Mouse (Mus musculus): Measurements from ENCODE around the gene Sdr9c7. TPM values are rescaled to one million over a fixed set of nuclear protein-coding genes. Genes with fewer than 3 reads are reported as not detected.
"Not testable (repeated sequence)": the region's sequence is repeated elsewhere in the genome, so short reads cannot be mapped to it uniquely, and the experiment has no call there.

The Sdr9c7 gene
- polyA plus RNA-seq, 1 experiment from 2014 or later, result not detected

DNA sequence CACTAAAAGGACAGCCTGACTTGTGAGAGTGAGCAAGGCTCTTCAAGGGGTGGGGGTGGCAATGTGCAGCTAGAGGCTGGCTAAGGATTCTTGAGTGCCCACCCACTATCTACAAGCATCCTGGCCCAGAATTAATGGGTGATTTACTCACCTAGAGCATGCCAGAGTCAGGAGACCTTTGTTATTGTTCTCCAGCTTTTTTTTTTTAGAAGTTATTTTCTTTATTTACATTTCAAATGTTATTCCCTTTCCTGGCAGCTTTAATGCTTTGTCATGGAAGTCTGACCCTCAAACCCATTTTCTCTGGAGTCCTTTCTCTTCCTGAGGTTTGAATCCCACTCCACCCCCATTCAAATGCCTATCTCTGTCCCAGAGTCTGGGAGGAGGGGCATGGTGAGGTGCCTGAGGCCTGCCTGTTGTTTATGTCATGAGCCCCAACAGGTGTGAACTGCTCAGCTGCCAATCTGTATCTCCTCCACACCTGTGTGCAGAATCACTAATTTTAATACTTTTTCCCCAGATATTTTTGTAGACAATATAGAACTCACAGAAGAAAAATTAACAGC lies 9.2 kb downstream of the Sdr9c7 start:
- no peak for ATAC-seq (ENCODE audit: insufficient read depth)
- Histone ChIP-seq H3K36me3 (ENCODE audit: insufficient read depth) (no peaks in the 10 kb centered on the region), H3K4me1 (ENCODE audit: insufficient read depth) (peaks cover 4% of the 10 kb centered on the region; the same call in 1 of the 2 replicates), H3K27me3 (ENCODE audit: insufficient read depth, low read length) (no peaks in the 10 kb centered on the region), H3K9ac (no peak overlapping the region), H3K9me3 (ENCODE audit: low read depth, low read length) (no peaks in the 10 kb centered on the region), H3K27ac (ENCODE audit: low read depth) (no peak overlapping the region), H3K4me3 (ENCODE audit: low read depth, low read length) (no peak overlapping the region), H3K4me2 (no peak overlapping the region)
- no peak for DNase-seq
- TF ChIP-seq CTCF (IDR thresholded peaks at IDR 0.05; ENCODE audit: low read depth), result no peak

DNA sequence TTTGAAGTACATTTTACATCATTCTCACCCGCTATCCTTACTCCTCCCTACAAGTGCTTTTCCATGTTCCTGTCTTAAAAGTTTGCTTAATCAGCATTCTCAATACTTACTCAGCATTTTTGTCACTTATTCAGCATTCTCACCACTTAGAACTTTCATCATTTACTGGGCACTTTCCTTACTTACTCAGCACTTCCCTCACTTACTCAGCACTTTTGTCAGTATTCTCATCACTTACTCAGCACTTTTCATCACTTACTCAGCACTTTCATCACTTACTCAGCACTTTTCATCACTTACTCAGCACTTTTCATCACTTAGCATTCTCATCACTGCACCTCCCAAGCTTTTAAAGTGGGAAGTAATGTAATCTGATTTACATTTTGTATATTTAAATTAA lies 17.3 kb downstream of the Sdr9c7 start:
- Histone ChIP-seq H3K4me3 (ENCODE audit: low read depth, low read length) (no peak overlapping the region), H3K9me3 (ENCODE audit: low read depth, low read length) (no peaks in the 10 kb centered on the region), H3K9ac (no peak overlapping the region), H3K27me3 (ENCODE audit: insufficient read depth, low read length) (no peaks in the 10 kb centered on the region), H3K4me1 (ENCODE audit: insufficient read depth) (no peaks in the 10 kb centered on the region), H3K4me2 (no peak overlapping the region), H3K36me3 (ENCODE audit: insufficient read depth) (no peaks in the 10 kb centered on the region), H3K27ac (ENCODE audit: low read depth) (no peak overlapping the region)
- DNase-seq (no peak), ATAC-seq (ENCODE audit: insufficient read depth) (no peak)
- WGBS, result 78% methylated on average over 1 of the region's 1 CpGs
- no peak for TF ChIP-seq CTCF (IDR thresholded peaks at IDR 0.05; ENCODE audit: low read depth)

DNA sequence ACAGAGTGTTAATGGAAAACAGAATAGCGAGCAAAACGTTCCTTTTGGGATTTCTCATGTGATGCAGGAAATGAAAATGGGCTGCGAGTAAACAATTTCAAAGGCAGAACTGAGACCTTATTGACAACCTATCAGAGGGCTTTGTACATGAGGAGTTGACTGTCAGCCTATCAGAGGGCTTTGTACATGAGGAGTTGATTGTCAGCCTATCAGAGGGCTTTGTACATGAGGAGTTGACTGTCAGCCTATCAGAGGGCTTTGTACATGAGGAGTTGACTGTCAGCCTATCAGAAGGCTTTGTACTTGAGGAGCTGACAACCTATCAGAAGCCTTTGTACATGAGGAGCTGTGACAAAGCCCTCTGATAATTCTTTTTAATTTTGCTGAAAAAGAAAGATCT lies 18.9 kb downstream of the Sdr9c7 start:
- not testable (repeated sequence) for H3K4me3 ChIP-seq (ENCODE audit: low read depth, low read length); H3K9ac ChIP-seq; H3K27ac ChIP-seq (ENCODE audit: low read depth); H3K27me3 ChIP-seq (ENCODE audit: insufficient read depth, low read length); H3K4me1 ChIP-seq (ENCODE audit: insufficient read depth); ATAC-seq (ENCODE audit: insufficient read depth); H3K9me3 ChIP-seq (ENCODE audit: low read depth, low read length); H3K4me2 ChIP-seq; DNase-seq; H3K36me3 ChIP-seq (ENCODE audit: insufficient read depth)
- WGBS, result 81% methylated on average over 3 of the region's 3 CpGs

DNA sequence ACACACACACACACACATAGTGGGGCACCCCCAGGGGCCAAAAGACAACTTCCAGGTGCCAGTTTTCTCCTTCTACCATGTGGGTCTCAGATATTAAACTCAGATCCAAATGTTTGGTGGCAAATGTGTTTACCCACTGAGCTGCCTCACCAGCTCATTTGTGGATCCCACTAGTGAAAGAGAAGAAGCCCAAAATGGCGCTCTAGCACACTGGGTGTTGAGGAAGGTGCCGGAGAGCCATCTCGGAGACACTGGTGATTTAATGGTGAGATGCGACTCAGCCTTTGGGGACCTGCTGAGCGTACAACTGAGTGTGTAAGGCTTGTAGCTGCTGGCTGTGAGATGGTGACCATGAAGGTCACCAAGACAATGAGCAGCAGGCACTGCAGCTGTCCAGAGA lies 19.3 kb downstream of the Sdr9c7 start:
- WGBS, result 92% methylated on average over 5 of the region's 5 CpGs
- H3K36me3 ChIP-seq (ENCODE audit: insufficient read depth), result no peaks in the 10 kb centered on the region
- TF ChIP-seq CTCF (IDR thresholded peaks at IDR 0.05; ENCODE audit: low read depth), result no peak
- no peaks in the 10 kb centered on the region for H3K4me1 ChIP-seq (ENCODE audit: insufficient read depth)
- DNase-seq, result no peak
- no peaks in the 10 kb centered on the region for H3K9me3 ChIP-seq (ENCODE audit: low read depth, low read length)
- no peaks in the 10 kb centered on the region for H3K27me3 ChIP-seq (ENCODE audit: insufficient read depth, low read length)
- H3K4me2 ChIP-seq, result no peak overlapping the region
- H3K9ac ChIP-seq, result no peak overlapping the region
- H3K4me3 ChIP-seq (ENCODE audit: low read depth, low read length), result no peak overlapping the region
- no peak overlapping the region for H3K27ac ChIP-seq (ENCODE audit: low read depth)
- ATAC-seq (ENCODE audit: insufficient read depth), result no peak

DNA sequence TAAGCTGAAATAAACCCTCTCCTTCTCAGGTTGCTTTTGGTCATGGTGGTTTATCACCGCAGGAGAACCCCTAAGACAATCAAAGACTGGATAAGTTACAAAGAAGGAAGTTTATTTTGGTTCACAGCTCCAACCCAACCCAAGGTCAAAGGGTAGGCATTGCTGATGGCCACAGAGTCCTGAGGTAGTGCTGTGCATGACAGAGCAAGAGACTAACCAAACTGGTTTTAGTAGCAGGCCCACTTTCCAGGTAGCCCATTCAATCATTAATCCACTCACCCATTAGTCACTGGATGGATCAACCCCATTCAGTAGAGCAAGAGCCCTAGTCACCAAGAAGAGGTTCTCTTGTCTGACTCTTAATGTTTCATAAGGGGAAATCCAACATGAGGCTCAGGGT lies 23.9 kb downstream of the Sdr9c7 start:
- no peaks in the 10 kb centered on the region for H3K4me1 ChIP-seq (ENCODE audit: insufficient read depth)
- no peak overlapping the region for H3K4me2 ChIP-seq
- no peak overlapping the region for H3K4me3 ChIP-seq (ENCODE audit: low read depth, low read length)
- H3K9ac ChIP-seq, result no peak overlapping the region
- H3K36me3 ChIP-seq (ENCODE audit: insufficient read depth), result no peaks in the 10 kb centered on the region
- 60% methylated on average over 1 of the region's 1 CpGs for WGBS
- no peak overlapping the region for H3K27ac ChIP-seq (ENCODE audit: low read depth)
- no peak for TF ChIP-seq CTCF (IDR thresholded peaks at IDR 0.05; ENCODE audit: low read depth)
- no peak for ATAC-seq (ENCODE audit: insufficient read depth)
- no peak for DNase-seq
- H3K9me3 ChIP-seq (ENCODE audit: low read depth, low read length), result no peaks in the 10 kb centered on the region
- H3K27me3 ChIP-seq (ENCODE audit: insufficient read depth, low read length), result no peaks in the 10 kb centered on the region

DNA sequence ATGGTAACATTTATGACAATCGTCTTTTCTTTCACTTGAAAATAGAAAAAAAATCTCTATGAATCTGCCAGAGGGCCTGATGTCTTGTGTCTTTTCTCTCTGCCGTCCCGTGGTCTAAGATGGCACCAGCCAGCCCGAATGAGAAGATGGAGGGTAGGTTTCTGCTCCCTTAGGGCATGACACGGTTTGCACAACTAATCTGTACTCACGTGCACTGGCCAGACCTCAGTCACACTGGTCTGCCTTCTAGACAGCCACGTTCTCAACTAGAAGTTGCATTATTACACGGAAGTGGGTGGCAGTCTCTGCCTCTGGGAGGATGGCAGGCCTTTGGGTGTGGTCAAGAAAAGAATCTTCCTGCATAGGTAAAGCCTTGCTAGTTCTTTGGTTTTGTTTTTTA lies 24.7 kb downstream of the Sdr9c7 start:
- no peak overlapping the region for H3K27ac ChIP-seq (ENCODE audit: low read depth)
- no peaks in the 10 kb centered on the region for H3K36me3 ChIP-seq (ENCODE audit: insufficient read depth)
- H3K9ac ChIP-seq, result no peak overlapping the region
- H3K27me3 ChIP-seq (ENCODE audit: insufficient read depth, low read length), result no peaks in the 10 kb centered on the region
- no peak overlapping the region for H3K4me3 ChIP-seq (ENCODE audit: low read depth, low read length)
- no peaks in the 10 kb centered on the region for H3K9me3 ChIP-seq (ENCODE audit: low read depth, low read length)
- TF ChIP-seq CTCF (IDR thresholded peaks at IDR 0.05; ENCODE audit: low read depth), result no peak
- H3K4me2 ChIP-seq, result no peak overlapping the region
- no peaks in the 10 kb centered on the region for H3K4me1 ChIP-seq (ENCODE audit: insufficient read depth)
- ATAC-seq (ENCODE audit: insufficient read depth), result no peak
- DNase-seq, result no peak
- WGBS, result 81% methylated on average over 8 of the region's 8 CpGs

DNA sequence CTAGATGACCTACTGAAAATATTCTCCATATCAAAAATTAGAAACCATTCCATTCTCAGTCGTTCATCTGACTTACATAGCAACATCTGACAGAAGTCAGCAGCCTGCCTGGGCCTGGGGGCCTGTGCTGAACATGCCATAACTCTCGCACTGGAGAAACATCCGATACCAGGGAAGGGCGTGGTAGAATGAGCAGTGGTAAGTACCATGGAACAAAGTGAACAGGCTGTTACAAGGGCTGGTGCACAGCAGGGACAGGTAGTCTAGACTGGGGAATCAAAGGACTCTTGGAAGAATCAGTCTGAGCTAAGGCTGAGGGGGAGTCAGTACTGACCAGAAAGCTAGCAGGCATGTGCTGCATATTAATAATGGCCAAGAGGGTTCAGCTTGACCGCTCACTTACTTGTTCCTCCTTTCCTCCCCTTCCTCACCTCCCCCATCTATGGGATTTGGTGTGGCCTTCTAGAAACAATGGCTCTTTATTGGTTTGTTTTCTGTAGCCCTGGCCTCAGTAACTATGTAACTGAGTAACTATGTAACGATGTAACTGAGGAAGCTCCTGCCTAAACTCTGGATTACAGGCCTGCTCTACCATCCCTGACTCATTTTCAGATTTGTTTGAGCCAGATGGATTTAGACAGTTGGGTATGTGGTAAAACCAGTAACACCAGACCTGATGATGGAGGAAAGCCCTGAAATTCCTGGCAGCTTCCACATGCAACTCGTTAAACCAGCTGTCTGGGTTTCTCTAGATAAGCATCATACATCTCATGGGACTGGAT lies 26.5 kb downstream of the Sdr9c7 start:
- ATAC-seq (ENCODE audit: insufficient read depth) (no peak), DNase-seq (peak; percentile 26)
- H3K9me3 ChIP-seq (ENCODE audit: low read depth, low read length), result no peaks in the 10 kb centered on the region
- H3K4me3 ChIP-seq (ENCODE audit: low read depth, low read length), result no peak overlapping the region
- WGBS, result 64% methylated on average over 7 of the region's 7 CpGs
- H3K4me2 ChIP-seq, result no peak overlapping the region
- no peak overlapping the region for H3K9ac ChIP-seq
- H3K36me3 ChIP-seq (ENCODE audit: insufficient read depth), result no peaks in the 10 kb centered on the region
- no peaks in the 10 kb centered on the region for H3K27me3 ChIP-seq (ENCODE audit: insufficient read depth, low read length)
- no peak for TF ChIP-seq CTCF (IDR thresholded peaks at IDR 0.05; ENCODE audit: low read depth)
- no peaks in the 10 kb centered on the region for H3K4me1 ChIP-seq (ENCODE audit: insufficient read depth)
- no peak overlapping the region for H3K27ac ChIP-seq (ENCODE audit: low read depth)

Data from lung, embryonic 14.5 days (tissue).